Mouse (Mus musculus) MEL (cell line): ENCODE data around the gene Coro2b. TPM values are rescaled to one million over a fixed set of nuclear protein-coding genes. Genes with fewer than 3 reads are reported as not detected.

Source experiments
- DNase-seq: peaks from one replicate; pipeline ENCODE4 v3.0.0; 2011; ENCODE audit warnings: low read depth, low spot score
- H3K27ac ChIP-seq: 2 replicates; pipeline ENCODE4 v1.5.1; 2012; ENCODE audit warnings: low read depth, mild to moderate bottlenecking, control low read depth, low read length, moderate library complexity; ENCODE audit not compliant: control insufficient read depth
- H3K27me3 ChIP-seq, 2 experiments: fragments of 150-350 bp in 1 of 2; sonication (generic) in 1 of 2; 2 replicates each; pipeline ENCODE4 v1.6.1; 2012; ENCODE audit warnings: low read length in 2 of 2, mild to moderate bottlenecking in 2 of 2, improper control_type of control experiment in 1 of 2, moderate library complexity in 1 of 2; ENCODE audit not compliant: insufficient read depth in 2 of 2, control insufficient read depth in 1 of 2
- H3K36me3 ChIP-seq, 2 experiments: 2 replicates each; pipeline ENCODE4 v1.6.1; 2012 to 2014; ENCODE audit warnings: low read length in 2 of 2, improper control_type of control experiment in 1 of 2, inconsistent platforms in 1 of 2, mild to moderate bottlenecking in 1 of 2; ENCODE audit not compliant: insufficient read depth in 2 of 2, control insufficient read depth in 1 of 2
- H3K4me1 ChIP-seq, 2 experiments: fragments of 150-350 bp in 1 of 2; sonication (generic) in 1 of 2; 2 replicates each; pipeline ENCODE4 v1.6.1; 2012; ENCODE audit warnings: low read length in 2 of 2, improper control_type of control experiment in 1 of 2, mild to moderate bottlenecking in 1 of 2; ENCODE audit not compliant: insufficient read depth in 2 of 2, control insufficient read depth in 1 of 2
- H3K4me3 ChIP-seq, 2 experiments: fragments of 150-350 bp in 1 of 2; sonication (generic) in 1 of 2; 2 replicates each; pipeline ENCODE4 v1.5.1; 2012; ENCODE audit warnings: low read depth in 2 of 2, low read length in 2 of 2, mild to moderate bottlenecking in 2 of 2, moderate library complexity in 2 of 2, control low read depth in 1 of 2, improper control_type of control experiment in 1 of 2; ENCODE audit not compliant: control insufficient read depth in 1 of 2, insufficient read depth in 1 of 2
- H3K79me2 ChIP-seq: 2 replicates; pipeline ENCODE4 v1.6.1; 2012; ENCODE audit warnings: mild to moderate bottlenecking, low read length, moderate library complexity; ENCODE audit not compliant: control insufficient read depth, poor library complexity, insufficient read depth
- H3K9ac ChIP-seq: 2 replicates; pipeline ENCODE4 v1.6.1; 2012; ENCODE audit warnings: low read depth, mild to moderate bottlenecking, control low read depth, low read length, moderate library complexity; ENCODE audit not compliant: control insufficient read depth, poor library complexity, severe bottlenecking
- H3K9me3 ChIP-seq: fragments of 150-350 bp; sonication (generic); replicated peaks from 2 replicates; pipeline ENCODE4 v1.6.1; 2012; ENCODE audit warnings: mild to moderate bottlenecking, low read length, improper control_type of control experiment, moderate library complexity; ENCODE audit not compliant: insufficient read depth
- BHLHE40 ChIP-seq: IDR thresholded peaks from 2 replicates; pipeline ENCODE4 v1.6.1; 2012; ENCODE audit warnings: low read depth, mild to moderate bottlenecking, inconsistent platforms, low read length, improper control_type of control experiment, borderline replicate concordance
- CHD1 ChIP-seq: IDR thresholded peaks from 2 replicates; pipeline ENCODE4 v1.6.1; 2012; ENCODE audit warnings: low read depth, mild to moderate bottlenecking, inconsistent platforms, low read length, improper control_type of control experiment
- CHD2 ChIP-seq: IDR thresholded peaks from 2 replicates; pipeline ENCODE4 v1.6.1; 2011; ENCODE audit warnings: low read length, improper control_type of control experiment
- E2F4 ChIP-seq: IDR thresholded peaks from 2 replicates; pipeline ENCODE4 v1.6.1; 2011; ENCODE audit warnings: low read depth, low read length, improper control_type of control experiment, borderline replicate concordance
- ELF1 ChIP-seq: IDR thresholded peaks from 2 replicates; pipeline ENCODE4 v1.6.1; 2014; ENCODE audit warnings: low read depth, mild to moderate bottlenecking, inconsistent platforms, low read length, improper control_type of control experiment, moderate library complexity
- EP300 ChIP-seq, 2 experiments: IDR thresholded peaks; 2 replicates each; pipeline ENCODE4 v1.6.1; 2011; ENCODE audit warnings: improper control_type of control experiment in 2 of 2, low read length in 2 of 2, low read depth in 1 of 2, mild to moderate bottlenecking in 1 of 2
- ETS1 ChIP-seq: IDR thresholded peaks from 2 replicates; pipeline ENCODE4 v1.6.1; 2012; ENCODE audit warnings: low read depth, mild to moderate bottlenecking, inconsistent platforms, low read length, improper control_type of control experiment, moderate library complexity
- GABPA ChIP-seq: IDR thresholded peaks from 2 replicates; pipeline ENCODE4 v1.6.1; 2012; ENCODE audit warnings: low read depth, mild to moderate bottlenecking, inconsistent platforms, low read length, improper control_type of control experiment, moderate library complexity
- GATA1 ChIP-seq: IDR thresholded peaks from 2 replicates; pipeline ENCODE4 v1.6.1; 2011; ENCODE audit warnings: low read depth, low read length, improper control_type of control experiment
- HCFC1 ChIP-seq: IDR thresholded peaks from 2 replicates; pipeline ENCODE4 v1.6.1; 2012; ENCODE audit warnings: low read depth, mild to moderate bottlenecking, inconsistent platforms, low read length, improper control_type of control experiment, moderate library complexity
- JUND ChIP-seq: IDR thresholded peaks from 2 replicates; pipeline ENCODE4 v1.6.1; 2011; ENCODE audit warnings: low read depth, mild to moderate bottlenecking, improper control_type of control experiment, low read length
- KAT2A ChIP-seq: conservative IDR thresholded peaks from 2 replicates; pipeline ENCODE4 v1.6.1; 2012; ENCODE audit warnings: low read depth, low read length, improper control_type of control experiment, inconsistent platforms
- MAFK ChIP-seq: IDR thresholded peaks from 2 replicates; pipeline ENCODE4 v1.6.1; 2011; ENCODE audit warnings: low read depth, mild to moderate bottlenecking, low read length, improper control_type of control experiment, borderline replicate concordance
- MAX ChIP-seq: IDR thresholded peaks from 2 replicates; pipeline ENCODE4 v1.6.1; 2011; ENCODE audit warnings: low read length, improper control_type of control experiment
- MAZ ChIP-seq: IDR thresholded peaks from 2 replicates; pipeline ENCODE4 v1.6.1; 2012; ENCODE audit warnings: low read depth, mild to moderate bottlenecking, inconsistent platforms, low read length, improper control_type of control experiment
- MEF2A ChIP-seq: IDR thresholded peaks from 2 replicates; pipeline ENCODE4 v1.6.1; 2014; ENCODE audit warnings: low read depth, mild to moderate bottlenecking, inconsistent platforms, low read length, improper control_type of control experiment; ENCODE audit not compliant: poor library complexity, insufficient replicate concordance, severe bottlenecking; ENCODE audit errors: extremely low read depth
- MXI1 ChIP-seq: IDR thresholded peaks from 2 replicates; pipeline ENCODE4 v1.6.1; 2011; ENCODE audit warnings: mild to moderate bottlenecking, low read depth, low read length, improper control_type of control experiment
- MYC ChIP-seq: IDR thresholded peaks from 2 replicates; pipeline ENCODE4 v1.6.1; 2011; ENCODE audit warnings: low read depth, mild to moderate bottlenecking, low read length, improper control_type of control experiment, moderate library complexity
- NRF1 ChIP-seq: IDR thresholded peaks from 2 replicates; pipeline ENCODE4 v1.6.1; 2014; ENCODE audit warnings: low read depth, mild to moderate bottlenecking, inconsistent platforms, low read length, improper control_type of control experiment, moderate library complexity; ENCODE audit not compliant: poor library complexity, insufficient read depth, severe bottlenecking
- POLR2A ChIP-seq, 2 experiments: IDR thresholded peaks; 2 replicates each; pipeline ENCODE4 v1.6.1; 2011 to 2012; ENCODE audit warnings: low read length in 2 of 2, mild to moderate bottlenecking in 2 of 2, control low read depth in 1 of 2, improper control_type of control experiment in 1 of 2, low read depth in 1 of 2, moderate library complexity in 1 of 2; ENCODE audit not compliant: control insufficient read depth in 1 of 2, insufficient read depth in 1 of 2, poor library complexity in 1 of 2
- POLR2AphosphoS5 ChIP-seq: IDR thresholded peaks from 2 replicates; pipeline ENCODE4 v1.6.1; 2012; ENCODE audit warnings: low read depth, borderline replicate concordance, mild to moderate bottlenecking, inconsistent platforms, low read length, moderate library complexity, mixed read lengths
- RAD21 ChIP-seq: IDR thresholded peaks from 2 replicates; pipeline ENCODE4 v1.6.1; 2011; ENCODE audit warnings: mild to moderate bottlenecking, low read depth, low read length, improper control_type of control experiment
- SIN3A ChIP-seq: IDR thresholded peaks from 2 replicates; pipeline ENCODE4 v1.6.1; 2012; ENCODE audit warnings: low read length, improper control_type of control experiment, inconsistent platforms
- TBP ChIP-seq: IDR thresholded peaks from 2 replicates; pipeline ENCODE4 v1.8.0; 2011; ENCODE audit warnings: low read depth, low read length, improper control_type of control experiment
- TCF12 ChIP-seq: IDR thresholded peaks from 2 replicates; pipeline ENCODE4 v1.6.1; 2014; ENCODE audit warnings: low read depth, mild to moderate bottlenecking, inconsistent platforms, low read length, improper control_type of control experiment, moderate library complexity
- UBTF ChIP-seq: IDR thresholded peaks from 2 replicates; pipeline ENCODE4 v1.6.1; 2012; ENCODE audit warnings: low read depth, mild to moderate bottlenecking, inconsistent platforms, low read length, improper control_type of control experiment, moderate library complexity, borderline replicate concordance; ENCODE audit not compliant: insufficient read depth
- USF2 ChIP-seq, 2 experiments: IDR thresholded peaks; 2 replicates each; pipeline ENCODE4 v1.6.1; 2011 to 2012; ENCODE audit warnings: improper control_type of control experiment in 2 of 2, low read length in 2 of 2, borderline replicate concordance in 1 of 2, inconsistent platforms in 1 of 2, low read depth in 1 of 2, mild to moderate bottlenecking in 1 of 2; ENCODE audit not compliant: insufficient read depth in 1 of 2
- ZKSCAN1 ChIP-seq: IDR thresholded peaks from 2 replicates; pipeline ENCODE4 v1.6.1; 2012; ENCODE audit warnings: low read depth, mild to moderate bottlenecking, inconsistent platforms, low read length, improper control_type of control experiment, moderate library complexity
- polyA plus RNA-seq, 2 experiments: library from polyadenylated mRNA; stranded (reverse) in 1 of 2; unstranded in 1 of 2; fragments of >175 nt in 1 of 2; fragments of >200 nt in 1 of 2; gene quantifications; 2 replicates each; pipeline versions ENCODE4 v1.2.1 to v1.2.4; 2012; ENCODE audit warnings: low replicate concordance in 2 of 2, low read depth in 1 of 2; ENCODE audit not compliant: insufficient read length in 2 of 2, insufficient read depth in 1 of 2, missing spikeins in 1 of 2
- total RNA-seq: library from RNA; depleted of rRNA; stranded (reverse); fragments of 300-350 nt; gene quantifications from 2 replicates; pipeline ENCODE4 v1.2.3, GENCODE M21; 2012

Gene Coro2b
- total and polyA plus RNA-seq, 3 experiments: not detected

DNA sequence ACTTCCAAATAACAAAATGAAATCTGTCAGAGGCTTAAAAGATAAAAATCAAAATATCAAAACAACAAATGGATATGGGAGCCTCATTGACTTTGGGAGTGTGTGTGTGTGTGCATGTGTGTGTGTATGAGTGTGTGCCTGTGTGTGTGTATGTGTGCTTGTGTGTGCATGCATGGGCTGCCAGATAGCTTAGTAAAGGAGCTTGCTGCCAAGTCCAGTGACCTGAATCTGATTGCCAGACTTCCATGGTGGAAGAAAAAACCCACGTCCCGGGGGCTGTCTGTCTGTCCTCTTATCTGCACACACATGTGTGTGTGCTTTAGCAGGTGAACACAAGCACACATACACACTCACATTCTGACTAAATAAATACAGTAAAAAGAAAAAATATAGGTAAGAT is 143.3 kb downstream of the Coro2b start:
- Histone ChIP-seq H3K4me1 (peaks cover 3 to 8% of the 10 kb centered on the region in 2 experiments), H3K79me2 (no peaks in the 10 kb centered on the region), H3K36me3 (peaks cover 0 to 4% of the 10 kb centered on the region in 2 experiments; a peak in 1 of 4 replicates), H3K9me3 (no peaks in the 10 kb centered on the region), H3K9ac (no peak overlapping the region), H3K4me3 (no peak overlapping the region), H3K27me3 (no peaks in the 10 kb centered on the region), H3K27ac (no peak overlapping the region)
- DNase-seq: no peak
- TF ChIP-seq ELF1 (no peak), RAD21 (no peak), CHD2 (no peak), HCFC1 (no peak), GABPA (no peak), MAFK (no peak), MYC (no peak), GATA1 (no peak), POLR2AphosphoS5 (no peak), UBTF (no peak), EP300 (IDR thresholded peaks at IDR 0.05; ENCODE audit: low read depth in 1 of 2, low read length in 2 of 2) (no peak)

DNA sequence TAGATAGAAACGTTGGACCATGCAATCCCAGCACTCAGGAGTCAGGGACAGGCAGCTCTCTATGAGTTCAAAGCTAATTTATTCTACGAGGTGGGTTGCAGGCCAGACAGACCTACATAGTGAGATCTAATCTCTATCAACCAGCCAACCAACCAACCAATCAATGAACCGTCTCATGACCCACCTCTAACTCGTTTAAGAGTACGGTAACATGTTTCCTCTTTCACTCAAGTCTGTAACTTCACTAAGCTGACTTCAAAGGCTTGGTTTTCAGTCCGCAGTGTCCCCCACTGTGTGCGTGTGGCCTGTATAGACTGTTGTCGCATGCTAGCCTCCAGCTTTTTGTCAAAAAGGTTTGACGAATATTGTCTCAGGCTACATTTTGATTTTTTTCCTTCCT is 147.1 kb downstream of the Coro2b start:
- no peak overlapping the region for H3K27ac ChIP-seq

More for the DNA sequence above, 147.1 kb downstream of the Coro2b start:
- peak overlapping the region; percentile 26; the same call in 1 of the 2 replicates for H3K9ac ChIP-seq
- H3K4me3 ChIP-seq: peak overlapping the region; percentile 7 to 35; a peak in 3 of 4 replicates
- no peaks in the 10 kb centered on the region for H3K9me3 ChIP-seq
- H3K36me3 ChIP-seq: peaks cover 0 to 11% of the 10 kb centered on the region in 2 experiments; a peak in 2 of 4 replicates
- H3K27me3 ChIP-seq: no peaks in the 10 kb centered on the region
- DNase-seq: peak; percentile 90
- TF ChIP-seq E2F4 (no peak), MYC (peak; percentile 60; the same call in 1 of the 2 replicates), USF2 (IDR thresholded peaks at IDR 0.05; ENCODE audit: borderline replicate concordance in 1 of 2, insufficient read depth in 1 of 2, low read depth in 1 of 2, low read length in 2 of 2) (no peak), ZKSCAN1 (no peak), MAZ (no peak), BHLHE40 (no peak), TBP (peak; percentile 66), SIN3A (peak; percentile 50; the same call in 1 of the 2 replicates), ETS1 (peak; percentile 19; the same call in 1 of the 2 replicates), JUND (no peak), GABPA (no peak), MAX (no peak), NRF1 (no peak), POLR2A (IDR thresholded peaks at IDR 0.05; ENCODE audit: control insufficient read depth in 1 of 2, insufficient read depth in 1 of 2, low read depth in 1 of 2, low read length in 2 of 2, poor library complexity in 1 of 2) (peak in 1 of 2 experiments; percentile 44; a peak in 1 of 4 replicates), TCF12 (0 out of 2 replicates have a peak, but pooled peaks have one; percentile 12), KAT2A (no peak), CHD1 (no peak), GATA1 (0 out of 2 replicates have a peak, but pooled peaks have one; percentile 49), MXI1 (peak; percentile 39; the same call in 1 of the 2 replicates), MEF2A (no peak)
- H3K4me1 ChIP-seq: peaks cover 12 to 15% of the 10 kb centered on the region in 2 experiments
- no peaks in the 10 kb centered on the region for H3K79me2 ChIP-seq
